Mouse (Mus musculus) left cerebral cortex, adult 18-20 months (tissue): ENCODE data around the gene Pnlip. TPM values are rescaled to one million over a fixed set of nuclear protein-coding genes. Genes with fewer than 3 reads are reported as not detected.

Experiments used
- DNase-seq, 2 experiments: peaks; one replicate each; pipeline ENCODE4 v3.0.0; 2021 to 2022; ENCODE audit warnings: low spot score in 2 of 2, mixed read lengths in 1 of 2
- total RNA-seq, 2 experiments: library from RNA; stranded (reverse); gene quantifications; 2 replicates each; pipeline ENCODE4 v1.2.3; 2021

Pnlip gene
- total RNA-seq, 2 experiments from 2014 or later: 1.2 to 2.7 TPM

DNA sequence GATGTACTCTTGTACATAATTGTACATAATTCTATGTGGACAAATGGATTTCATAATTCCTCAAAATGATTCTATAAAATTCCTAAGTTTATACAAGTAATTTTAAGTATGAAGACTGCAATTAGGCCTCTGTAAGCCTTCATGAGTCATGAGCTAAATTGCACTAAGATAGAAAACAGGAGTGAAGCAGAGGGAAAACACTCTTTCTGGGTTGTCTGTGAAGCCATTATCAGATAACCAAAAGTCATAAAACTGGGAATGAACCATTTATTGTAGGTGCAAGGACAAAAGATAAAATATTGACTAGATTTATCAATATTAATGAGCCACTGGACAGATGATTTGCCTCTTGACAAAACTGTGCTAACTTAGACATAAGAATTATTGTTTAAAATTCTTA lies 68.1 kb downstream of the Pnlip start:
- DNase-seq: no peak

GRCm38 (mm10) chr19:58726551-58726950 lies 74.3 kb downstream of the Pnlip start:
- DNase-seq: no peak

DNA sequence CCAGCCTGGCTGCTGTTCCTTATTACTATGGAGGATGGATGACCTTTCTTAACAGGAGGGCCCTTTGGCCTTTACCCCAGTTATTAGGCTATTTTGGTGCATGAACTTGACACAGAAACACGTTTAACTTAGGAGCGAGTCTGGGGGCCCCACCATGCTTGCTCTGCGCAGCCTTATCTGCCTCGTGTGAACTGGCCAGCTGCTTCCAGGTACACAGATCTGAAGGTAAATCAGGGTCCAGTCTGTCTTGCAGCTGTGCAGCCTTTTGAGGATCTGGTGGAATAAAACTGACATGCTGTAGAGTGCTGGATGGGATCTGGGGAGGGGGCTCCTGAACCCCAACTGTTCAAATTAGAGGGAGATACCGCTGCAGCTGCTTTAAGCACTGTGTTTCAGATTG lies 75.5 kb downstream of the Pnlip start:
- no peak for DNase-seq

GRCm38 (mm10) chr19:58728445-58729031 lies 76.2 kb downstream of the Pnlip start, which contains the start of gene Pnliprp1:
Gene Pnliprp1, plus strand, starts transcription at chr19:58728887.
- DNase-seq: peak in 1 of 2 experiments; percentile 12

Other genes starting within 250 kb of the Pnlip start
- 10 to 100 TPM; 30.8 to 36.6 TPM for gene Gfra1, start 196.6 kb upstream of the Pnlip start, total RNA-seq
- not detected for gene Ccdc172, start 140.5 kb upstream of the Pnlip start, total RNA-seq
- not detected for gene Pnliprp1, start 76.4 kb downstream of the Pnlip start, total RNA-seq
- not detected for gene Pnliprp2, start 107.2 kb downstream of the Pnlip start, total RNA-seq
- gene 1700019N19Rik, start 142.0 kb downstream of the Pnlip start, total RNA-seq: under 1 TPM in 1 of 2 experiments, not detected in 1; 0.84 TPM